Mouse (Mus musculus): Measurements from ENCODE around the gene Smco2. TPM values are rescaled to one million over a fixed set of nuclear protein-coding genes. Genes with fewer than 3 reads are reported as not detected.

The Smco2 gene
- polyA plus RNA-seq, 1 experiment from 2014 or later = not detected

DNA sequence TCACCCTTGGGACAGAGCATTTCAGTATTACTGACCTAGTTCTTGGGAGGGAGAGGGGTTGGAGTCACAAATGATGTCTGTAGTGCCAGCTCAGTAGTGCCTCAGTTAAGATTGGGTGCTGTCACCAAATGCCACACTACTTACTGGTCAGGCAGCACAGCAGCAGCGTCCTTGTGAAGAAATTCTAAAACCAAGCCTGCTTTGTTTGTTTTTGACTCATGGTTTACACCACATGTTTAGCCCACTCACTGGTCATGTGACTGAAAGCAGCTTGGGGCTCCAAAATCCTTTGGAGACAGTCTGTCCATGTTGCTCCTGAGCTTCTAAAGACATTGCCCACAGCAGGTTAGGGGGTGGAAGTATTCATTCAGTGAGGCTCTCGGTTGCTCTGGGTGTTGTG, 33.5 kb downstream of the Smco2 start:
- no peak for ATAC-seq (ENCODE audit: extremely low read depth, insufficient number of reproducible peaks, low FRiP score, low TSS enrichment)
- Histone ChIP-seq H3K4me1 (peaks cover 57% of the 10 kb centered on the region), H3K9ac (no peak overlapping the region), H3K27ac (replicated peaks) (no peak overlapping the region), H3K4me2 (no peak overlapping the region), H3K36me3 (no peaks in the 10 kb centered on the region), H3K4me3 (no peak overlapping the region), H3K27me3 (replicated peaks) (no peaks in the 10 kb centered on the region), H3K9me3 (no peaks in the 10 kb centered on the region)
- WGBS = 55% methylated on average over 2 of the region's 2 CpGs

DNA sequence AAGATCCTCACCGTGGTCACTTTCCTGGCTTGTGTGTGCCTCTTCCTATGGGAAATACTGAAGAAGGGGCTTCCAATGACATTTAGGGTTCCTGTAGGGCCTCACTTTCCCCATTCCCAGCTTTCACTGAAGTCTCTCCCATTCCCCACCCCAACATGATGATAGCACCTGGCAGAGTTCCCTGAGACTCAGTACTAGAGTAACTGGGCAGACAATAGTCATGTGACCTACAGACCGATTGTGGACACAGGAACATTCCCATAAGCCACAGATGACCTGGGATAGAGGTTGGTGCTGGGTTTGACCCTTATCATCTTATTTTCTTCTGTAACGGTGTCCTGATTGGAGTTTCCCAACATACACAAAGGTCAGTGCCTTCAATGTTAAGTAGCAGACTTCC, 34.3 kb downstream of the Smco2 start:
- H3K4me1 ChIP-seq = peaks cover 54% of the 10 kb centered on the region
- peak overlapping the region; percentile 33; the same call in 1 of the 2 replicates for H3K27ac ChIP-seq (replicated peaks)
- H3K9ac ChIP-seq = no peak overlapping the region
- WGBS = 57% methylated on average over 3 of the region's 3 CpGs
- ATAC-seq (ENCODE audit: extremely low read depth, insufficient number of reproducible peaks, low FRiP score, low TSS enrichment) = no peak
- H3K27me3 ChIP-seq (replicated peaks) = no peaks in the 10 kb centered on the region
- no peaks in the 10 kb centered on the region for H3K36me3 ChIP-seq
- no peak overlapping the region for H3K4me3 ChIP-seq
- no peaks in the 10 kb centered on the region for H3K9me3 ChIP-seq
- H3K4me2 ChIP-seq = no peak overlapping the region

DNA sequence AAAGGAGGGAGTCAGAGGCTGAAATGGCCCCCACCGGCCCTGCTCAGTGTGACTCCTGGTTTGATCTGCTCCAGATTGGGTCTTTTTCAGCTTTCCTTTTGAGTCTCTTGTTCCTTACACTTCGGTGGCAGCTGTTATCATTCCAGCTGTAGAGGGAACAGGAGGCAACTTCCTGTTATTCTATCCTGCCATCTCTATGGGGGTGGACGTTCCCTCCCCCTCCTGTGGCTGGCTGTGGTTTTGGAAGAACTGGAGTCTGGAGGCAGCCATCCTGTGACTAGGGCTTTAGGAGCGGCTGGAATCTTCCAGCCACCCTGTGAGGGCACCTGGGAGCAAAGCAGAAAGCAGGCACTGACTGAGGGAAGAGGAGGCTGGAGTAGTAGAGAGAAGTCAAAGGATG, 34.9 kb downstream of the Smco2 start:
- WGBS = 22% methylated on average over 4 of the region's 4 CpGs
- no peaks in the 10 kb centered on the region for H3K27me3 ChIP-seq (replicated peaks)
- H3K27ac ChIP-seq (replicated peaks) = peak overlapping the region; percentile 33; the same call in 1 of the 2 replicates
- no peak overlapping the region for H3K4me3 ChIP-seq
- H3K4me2 ChIP-seq = no peak overlapping the region
- H3K4me1 ChIP-seq = peaks cover 57% of the 10 kb centered on the region
- ATAC-seq (ENCODE audit: extremely low read depth, insufficient number of reproducible peaks, low FRiP score, low TSS enrichment) = no peak
- peak overlapping the region; percentile 42; the same call in 1 of the 2 replicates for H3K9ac ChIP-seq
- no peaks in the 10 kb centered on the region for H3K36me3 ChIP-seq
- no peaks in the 10 kb centered on the region for H3K9me3 ChIP-seq

DNA sequence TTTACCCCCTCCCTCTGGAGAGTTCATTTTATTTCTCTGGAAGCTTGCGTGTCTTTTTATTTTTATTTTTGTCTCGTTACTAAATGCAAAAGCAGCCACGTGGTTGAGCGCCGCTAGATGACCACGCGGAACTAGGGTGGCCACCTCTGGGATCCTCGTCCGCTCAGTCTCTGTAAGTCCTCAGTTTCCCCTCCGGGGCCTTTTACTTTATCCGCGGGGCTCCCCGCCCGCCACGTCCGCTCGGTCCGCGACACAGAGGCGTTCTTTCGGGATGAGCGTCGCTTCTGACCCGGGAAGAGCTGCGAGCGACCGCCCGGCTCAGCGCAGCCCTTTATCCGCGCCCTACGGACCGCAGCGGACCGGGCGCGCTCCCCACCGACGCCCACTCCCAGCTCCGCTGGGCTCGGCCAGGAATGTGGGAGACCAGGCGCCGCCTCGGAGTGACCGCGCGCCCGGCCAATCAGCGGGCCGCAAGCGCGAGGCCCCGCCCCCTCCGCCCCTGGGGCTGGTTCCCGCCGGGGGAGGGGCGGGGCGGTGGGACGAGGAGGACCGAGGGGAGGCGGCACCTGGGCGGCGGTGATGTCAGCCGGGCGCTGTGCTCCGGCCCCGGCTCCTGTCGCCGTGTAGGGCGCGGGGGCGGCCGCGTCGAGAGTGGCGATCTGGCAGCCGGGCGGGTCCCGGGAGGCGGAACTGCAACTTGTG, 38.2 kb downstream of the Smco2 start, which contains the start of gene Ppfibp1:
TSS of gene Ppfibp1 (plus strand) at position 530 of the 702 bp plus-strand sequence.
- H3K4me3 ChIP-seq = peak within 1 kb of the TSS; percentile 77
- no peaks in the 10 kb centered on the region for H3K9me3 ChIP-seq
- peak within 1 kb of the TSS; percentile 81 for H3K4me2 ChIP-seq
- no peaks in the 10 kb centered on the region for H3K27me3 ChIP-seq (replicated peaks)
- H3K27ac ChIP-seq (replicated peaks) = peak within 1 kb of the TSS; percentile 89
- H3K36me3 ChIP-seq = 0 out of 2 replicates have a peak, but pooled peaks cover 5% of the 10 kb centered on the region
- peak within 1 kb of the TSS; percentile 93 for H3K9ac ChIP-seq
- H3K4me1 ChIP-seq = peaks cover 61% of the 10 kb centered on the region
- peak; percentile 90 for ATAC-seq (ENCODE audit: extremely low read depth, insufficient number of reproducible peaks, low FRiP score, low TSS enrichment)
- under 1% methylated on average over 76 of the region's 80 CpGs for WGBS

DNA sequence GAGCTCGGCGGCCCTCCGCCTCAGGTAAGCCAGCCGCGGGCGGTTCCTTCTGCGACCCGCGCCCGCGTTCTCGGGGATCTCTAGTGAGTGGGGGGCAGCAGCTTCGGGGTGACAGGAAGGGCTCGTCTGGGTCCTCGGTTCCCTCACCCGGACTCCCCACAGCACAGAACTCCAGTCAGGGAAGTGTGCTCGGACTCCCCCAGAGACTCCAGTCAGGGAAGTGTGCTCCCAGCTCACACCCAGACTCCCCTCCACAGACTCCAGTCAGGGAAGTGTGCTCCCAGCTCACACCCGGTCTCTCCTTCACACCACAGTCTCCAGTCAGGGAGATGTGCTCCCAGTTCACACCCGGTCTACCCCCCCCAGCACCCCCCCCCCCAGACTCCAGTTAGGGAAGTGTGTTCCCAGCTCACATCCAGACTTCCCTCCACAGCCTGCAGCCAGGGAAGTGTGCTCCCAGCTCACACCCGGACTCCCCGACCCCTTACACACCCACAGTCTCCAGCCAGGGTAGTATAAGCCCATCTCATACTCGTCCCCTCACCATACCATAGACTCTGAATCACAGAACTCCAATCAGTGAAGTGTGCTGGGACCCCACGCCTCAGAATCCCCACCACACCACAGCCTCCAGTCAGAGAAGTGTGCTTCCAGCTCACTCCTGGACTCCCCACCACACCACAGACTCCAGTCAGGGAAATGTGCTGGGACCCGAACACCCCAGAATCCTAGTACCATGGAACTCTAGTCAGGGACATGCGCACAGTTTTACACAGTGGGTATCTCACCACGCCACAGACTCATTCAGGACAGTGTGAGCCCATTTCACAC, 39.0 kb downstream of the Smco2 start:
- H3K9ac ChIP-seq = peak overlapping the region; percentile 93
- WGBS = 7% methylated on average over 26 of the region's 26 CpGs
- H3K27ac ChIP-seq (replicated peaks) = peak overlapping the region; percentile 89
- H3K4me2 ChIP-seq = peak overlapping the region; percentile 81
- peak overlapping the region; percentile 77 for H3K4me3 ChIP-seq
- 0 out of 2 replicates have a peak, but pooled peaks cover 5% of the 10 kb centered on the region for H3K36me3 ChIP-seq
- peak; percentile 20; the same call in 1 of the 2 replicates for ATAC-seq (ENCODE audit: extremely low read depth, insufficient number of reproducible peaks, low FRiP score, low TSS enrichment)
- H3K27me3 ChIP-seq (replicated peaks) = no peaks in the 10 kb centered on the region
- no peaks in the 10 kb centered on the region for H3K9me3 ChIP-seq
- peaks cover 63% of the 10 kb centered on the region for H3K4me1 ChIP-seq

DNA sequence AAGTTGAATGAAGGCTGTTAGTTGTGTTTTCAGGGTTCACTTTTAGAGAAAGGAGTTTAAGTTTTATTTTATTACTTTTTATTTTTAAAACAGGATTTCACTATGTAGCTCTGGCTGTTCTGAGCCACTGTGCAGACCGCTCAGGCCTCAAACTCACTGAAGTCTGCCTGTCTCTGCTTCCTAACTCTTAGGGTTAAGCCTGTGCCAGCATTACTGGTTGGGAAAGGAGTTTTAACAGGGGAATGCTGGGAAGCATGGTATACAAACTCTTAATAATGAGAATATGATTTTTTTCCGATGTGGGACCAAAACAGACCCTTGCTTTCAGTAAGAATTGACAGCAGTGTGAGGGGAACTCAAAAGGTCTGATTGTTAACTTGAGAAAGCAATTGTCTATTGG, 40.3 kb downstream of the Smco2 start:
- ATAC-seq (ENCODE audit: extremely low read depth, insufficient number of reproducible peaks, low FRiP score, low TSS enrichment) = no peak
- 61% methylated on average over 2 of the region's 2 CpGs for WGBS
- Histone ChIP-seq H3K27me3 (replicated peaks) (no peaks in the 10 kb centered on the region), H3K4me2 (peak overlapping the region; percentile 81), H3K36me3 (0 out of 2 replicates have a peak, but pooled peaks cover 5% of the 10 kb centered on the region), H3K4me3 (peak overlapping the region; percentile 77), H3K27ac (replicated peaks) (peak overlapping the region; percentile 77), H3K9me3 (no peaks in the 10 kb centered on the region), H3K4me1 (peaks cover 56% of the 10 kb centered on the region), H3K9ac (peak overlapping the region; percentile 51)

DNA sequence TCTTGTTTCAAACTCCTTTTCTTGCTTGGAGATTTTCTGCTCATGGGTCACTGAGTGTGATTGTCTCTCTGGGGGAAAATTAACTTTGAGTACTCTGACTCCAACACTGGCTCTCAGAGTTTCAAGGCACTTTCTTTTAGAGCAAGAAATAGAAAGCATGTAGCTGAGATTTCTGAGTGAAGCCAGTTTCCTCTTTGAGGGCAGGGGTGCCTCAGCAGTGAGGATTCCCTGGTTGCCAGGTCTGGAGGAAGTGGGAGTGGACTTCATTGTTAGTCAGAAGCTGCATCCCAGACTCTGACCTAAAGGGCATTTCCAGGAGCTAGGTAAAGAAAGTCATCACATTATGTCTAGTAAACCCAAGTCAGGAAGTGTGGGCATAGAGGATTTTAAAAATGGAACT, 40.7 kb downstream of the Smco2 start:
- H3K36me3 ChIP-seq = 0 out of 2 replicates have a peak, but pooled peaks cover 5% of the 10 kb centered on the region
- peak overlapping the region; percentile 77 for H3K27ac ChIP-seq (replicated peaks)
- peak overlapping the region; percentile 77 for H3K4me3 ChIP-seq
- H3K27me3 ChIP-seq (replicated peaks) = no peaks in the 10 kb centered on the region
- no peak for ATAC-seq (ENCODE audit: extremely low read depth, insufficient number of reproducible peaks, low FRiP score, low TSS enrichment)
- H3K9me3 ChIP-seq = no peaks in the 10 kb centered on the region
- H3K4me1 ChIP-seq = peaks cover 52% of the 10 kb centered on the region
- peak overlapping the region; percentile 51 for H3K9ac ChIP-seq
- H3K4me2 ChIP-seq = peak overlapping the region; percentile 81

DNA sequence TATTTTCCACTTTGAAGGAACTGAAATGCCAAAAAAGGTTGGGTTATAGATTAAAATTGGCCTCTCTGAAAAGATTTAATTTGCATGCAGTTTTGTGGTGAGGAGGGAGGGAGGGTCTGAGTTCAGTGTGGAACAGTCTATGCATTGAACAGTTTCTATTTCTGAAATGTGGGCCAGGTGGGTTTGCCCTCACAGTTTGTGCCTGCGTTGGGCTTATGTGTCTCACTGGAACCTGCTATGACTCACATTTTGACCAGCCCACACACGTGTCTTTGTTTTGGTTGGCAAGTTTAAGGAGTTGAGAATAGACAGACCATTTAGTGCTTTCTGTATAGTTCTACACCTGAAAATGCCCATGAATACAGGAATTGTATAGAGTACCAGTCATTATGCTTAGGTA, 44.0 kb downstream of the Smco2 start:
- Histone ChIP-seq H3K4me2 (no peak overlapping the region), H3K4me1 (peaks cover 50% of the 10 kb centered on the region), H3K27ac (replicated peaks) (0 out of 2 replicates have a peak overlapping the region, but pooled peaks have one; percentile 9), H3K27me3 (replicated peaks) (no peaks in the 10 kb centered on the region), H3K36me3 (0 out of 2 replicates have a peak, but pooled peaks cover 5% of the 10 kb centered on the region), H3K9ac (no peak overlapping the region), H3K9me3 (no peaks in the 10 kb centered on the region), H3K4me3 (no peak overlapping the region)
- WGBS = 35% methylated on average over 2 of the region's 2 CpGs
- ATAC-seq (ENCODE audit: extremely low read depth, insufficient number of reproducible peaks, low FRiP score, low TSS enrichment) = no peak

DNA sequence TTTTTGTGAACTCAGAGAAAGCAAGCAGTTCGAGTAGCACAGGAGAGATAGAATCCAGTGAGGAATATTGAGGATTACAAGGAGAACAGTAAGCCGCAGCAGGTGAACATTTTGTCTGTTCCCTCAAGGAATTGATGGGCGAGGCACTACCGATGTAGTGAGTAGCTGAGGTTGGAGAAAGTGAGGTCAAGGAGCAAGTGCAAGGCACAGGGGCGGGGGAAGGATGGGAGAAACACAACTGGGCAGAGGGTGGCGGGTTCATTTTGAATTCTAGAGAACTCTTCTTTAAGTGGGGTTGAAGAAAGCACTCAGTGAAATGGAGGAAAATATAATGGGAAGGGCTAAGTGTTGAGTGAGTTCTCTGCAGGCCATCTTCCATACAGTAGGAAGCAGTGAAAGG, 48.8 kb downstream of the Smco2 start:
- H3K9me3 ChIP-seq = peaks cover 4% of the 10 kb centered on the region; the same call in 1 of the 2 replicates
- no peaks in the 10 kb centered on the region for H3K27me3 ChIP-seq (replicated peaks)

DNA sequence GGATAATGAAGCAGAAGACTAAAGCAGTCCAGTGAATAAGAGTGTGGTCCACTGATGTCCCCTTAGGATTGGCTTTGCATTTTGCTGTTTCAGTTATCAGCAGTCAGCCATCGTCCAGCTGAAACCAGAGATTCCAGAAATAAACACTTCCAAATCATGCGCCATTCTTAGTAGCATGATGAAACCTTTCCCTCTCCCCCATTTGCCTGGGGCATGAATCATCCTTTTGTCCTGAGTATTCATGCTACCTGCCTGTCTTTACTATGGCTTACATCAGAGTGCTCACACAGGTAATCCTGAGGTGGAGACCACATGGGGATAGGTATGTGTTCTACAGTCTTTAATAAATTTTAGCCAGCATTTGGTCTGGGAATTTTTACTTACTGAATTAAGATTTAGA, 49.7 kb downstream of the Smco2 start:
- Histone ChIP-seq H3K4me1 (peaks cover 39% of the 10 kb centered on the region), H3K9ac (no peak overlapping the region), H3K4me2 (no peak overlapping the region), H3K27ac (replicated peaks) (no peak overlapping the region), H3K4me3 (no peak overlapping the region), H3K9me3 (peaks cover 4% of the 10 kb centered on the region; the same call in 1 of the 2 replicates), H3K36me3 (peaks cover 14% of the 10 kb centered on the region), H3K27me3 (replicated peaks) (no peaks in the 10 kb centered on the region)
- 29% methylated on average over 2 of the region's 2 CpGs for WGBS
- ATAC-seq (ENCODE audit: extremely low read depth, insufficient number of reproducible peaks, low FRiP score, low TSS enrichment) = no peak

More for the DNA sequence above, 48.8 kb downstream of the Smco2 start:
- ATAC-seq (ENCODE audit: extremely low read depth, insufficient number of reproducible peaks, low FRiP score, low TSS enrichment) = no peak
- Histone ChIP-seq H3K4me3 (no peak overlapping the region), H3K4me2 (no peak overlapping the region), H3K27ac (replicated peaks) (peak overlapping the region; percentile 5; the same call in 1 of the 2 replicates), H3K9ac (no peak overlapping the region), H3K36me3 (peaks cover 14% of the 10 kb centered on the region), H3K4me1 (peaks cover 41% of the 10 kb centered on the region)
- WGBS = 81% methylated on average over 6 of the region's 6 CpGs

DNA sequence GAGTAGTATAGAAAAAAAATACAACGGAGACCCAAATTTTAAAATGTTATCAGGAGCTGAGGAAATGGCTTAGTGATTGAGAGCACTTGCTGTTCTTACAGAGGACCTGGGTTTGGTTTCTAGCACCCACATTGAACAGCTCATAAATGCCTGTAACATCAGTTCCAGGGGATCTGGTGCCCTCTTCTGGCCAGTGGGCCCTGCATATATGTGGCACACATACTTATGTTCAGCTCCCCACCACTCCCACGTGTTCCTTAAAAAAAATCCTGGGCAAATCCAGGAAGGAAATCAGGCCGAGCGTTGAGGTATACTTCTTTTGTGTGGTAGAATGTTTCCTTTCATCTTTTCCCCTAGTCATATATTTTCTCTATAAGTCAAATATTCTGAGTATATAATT, 52.0 kb downstream of the Smco2 start:
- Histone ChIP-seq H3K27ac (replicated peaks) (no peak overlapping the region), H3K9ac (no peak overlapping the region), H3K27me3 (replicated peaks) (no peaks in the 10 kb centered on the region), H3K36me3 (peaks cover 14% of the 10 kb centered on the region), H3K4me2 (no peak overlapping the region), H3K4me3 (no peak overlapping the region), H3K4me1 (peaks cover 56% of the 10 kb centered on the region), H3K9me3 (peaks cover 4% of the 10 kb centered on the region; the same call in 1 of the 2 replicates)
- ATAC-seq (ENCODE audit: extremely low read depth, insufficient number of reproducible peaks, low FRiP score, low TSS enrichment) = no peak
- 88% methylated on average over 4 of the region's 4 CpGs for WGBS

Measured in heart, embryonic 13.5 days (tissue).